Mouse (Mus musculus) urinary bladder, adult 2 months (tissue): Measurements from ENCODE around the gene Nubp1. TPM values are rescaled to one million over a fixed set of nuclear protein-coding genes. Genes with fewer than 3 reads are reported as not detected.
A peak's percentile ranks its signal among the peaks of the same experiment; 100 is the strongest.

ENCODE experiments used
- DNase-seq: peaks from one replicate; pipeline ENCODE4 v3.0.0; 2022; ENCODE audit warnings: low spot score
- polyA plus RNA-seq: library from polyadenylated mRNA; depleted of rRNA; stranded (reverse); fragments of >200 nt; gene quantifications from 2 replicates; pipeline ENCODE4 v1.2.3, GENCODE M21; 2012

Nubp1 gene
- polyA plus RNA-seq, 1 experiment: 31.7 TPM

GRCm38 (mm10) chr16:10417723-10418259 lies 6.0 kb downstream of the Nubp1 start:
- DNase-seq: no peak

- no peak for DNase-seq
These were observed 8.8 kb downstream of the Nubp1 start for GRCm38 (mm10) chr16:10420447-10421054.

DNA sequence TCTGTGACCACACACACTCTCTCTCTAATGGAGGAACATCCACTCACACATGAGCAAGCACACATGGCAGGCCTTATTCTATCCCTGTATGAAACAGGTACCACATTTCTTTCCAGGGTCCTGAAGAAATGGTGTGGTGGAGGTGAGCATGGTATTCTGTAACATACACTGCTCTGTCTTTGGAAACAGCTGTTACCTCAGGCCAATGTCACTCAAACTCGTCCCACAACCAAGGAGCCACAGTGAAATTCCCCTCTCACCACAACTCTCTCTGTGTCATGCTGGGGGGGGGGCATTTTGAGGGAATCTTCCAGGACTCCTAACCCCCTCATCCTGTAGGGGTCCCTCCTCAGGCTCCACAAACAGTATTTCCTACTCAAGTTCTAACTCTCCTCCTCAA lies 20.2 kb downstream of the Nubp1 start:
- DNase-seq: no peak

DNA sequence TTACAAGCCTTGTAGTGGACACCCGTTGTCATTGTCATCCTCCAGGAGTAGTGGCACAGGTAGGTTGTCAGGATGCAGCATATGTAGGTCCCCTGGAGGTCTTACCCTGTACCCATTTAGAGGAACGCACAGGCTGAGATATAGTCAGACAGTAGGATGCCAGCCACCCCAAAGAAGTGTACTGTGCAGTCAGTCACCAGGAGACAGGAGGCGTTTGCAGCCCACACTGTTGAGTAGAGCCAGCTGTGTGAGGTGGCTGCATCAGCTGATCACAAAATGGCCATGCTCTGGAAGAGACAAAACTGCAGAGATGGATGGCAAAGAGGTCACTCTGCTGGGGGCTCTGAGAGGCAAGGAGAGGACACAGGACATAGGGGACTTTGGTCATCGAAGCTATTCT lies 20.6 kb downstream of the Nubp1 start:
- no peak for DNase-seq

DNA sequence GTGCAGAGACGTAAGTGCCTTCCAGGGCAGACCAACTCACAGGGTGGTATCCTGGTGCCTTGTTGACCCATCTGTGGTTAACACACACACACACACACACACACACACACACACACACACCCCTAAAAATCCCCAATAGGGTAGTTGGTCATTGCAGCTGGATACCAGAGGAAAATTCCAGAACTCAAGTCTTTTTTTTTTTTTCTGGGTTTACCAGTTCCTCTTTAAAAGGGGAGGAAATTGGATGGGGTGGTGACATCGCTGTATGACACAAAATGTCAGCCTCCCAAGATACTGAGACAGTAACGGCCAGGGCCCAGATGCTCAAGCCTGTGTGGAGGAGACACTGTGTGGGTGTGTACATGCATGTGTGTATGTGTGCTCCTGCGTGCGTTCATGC lies 21.6 kb downstream of the Nubp1 start:
- no peak for DNase-seq

DNA sequence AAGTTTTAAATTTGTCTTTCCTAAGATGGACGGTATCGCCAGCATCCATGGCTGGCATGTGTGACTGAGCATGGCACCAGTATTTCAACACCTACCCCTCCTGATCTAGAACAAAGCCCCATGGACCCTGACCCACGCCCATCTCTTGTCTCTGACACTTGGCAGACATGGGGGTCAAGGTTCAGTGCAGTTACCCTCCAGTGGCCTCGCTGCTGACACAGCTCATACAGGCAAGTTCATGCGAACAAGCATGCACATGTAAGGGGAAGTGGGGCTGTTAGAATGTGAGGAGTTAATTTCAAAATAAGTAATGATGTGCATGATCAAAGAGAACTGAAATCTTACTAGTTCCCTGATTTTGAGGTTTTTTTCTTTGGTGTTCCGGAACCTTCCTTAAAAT lies 24.4 kb downstream of the Nubp1 start:
- no peak for DNase-seq

DNA sequence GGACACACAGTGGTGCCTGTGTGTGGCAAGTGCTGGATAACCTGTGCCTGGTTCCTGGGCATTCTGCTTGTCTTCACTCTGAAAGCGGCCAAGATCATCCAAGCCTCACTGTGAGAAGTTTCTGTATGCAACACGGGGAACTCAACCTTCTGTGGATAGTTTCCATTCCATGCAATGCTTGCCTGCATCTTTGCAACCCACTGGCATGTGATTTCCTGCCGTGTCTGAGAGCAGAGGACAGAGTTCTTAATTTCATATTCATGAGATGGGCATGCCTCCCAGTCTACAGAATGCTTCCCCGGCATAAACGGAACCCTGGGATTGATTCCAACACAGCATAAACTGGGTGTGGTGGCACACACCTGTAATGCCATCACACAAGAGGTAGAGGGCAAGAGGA lies 26.3 kb downstream of the Nubp1 start:
- DNase-seq: no peak

DNA sequence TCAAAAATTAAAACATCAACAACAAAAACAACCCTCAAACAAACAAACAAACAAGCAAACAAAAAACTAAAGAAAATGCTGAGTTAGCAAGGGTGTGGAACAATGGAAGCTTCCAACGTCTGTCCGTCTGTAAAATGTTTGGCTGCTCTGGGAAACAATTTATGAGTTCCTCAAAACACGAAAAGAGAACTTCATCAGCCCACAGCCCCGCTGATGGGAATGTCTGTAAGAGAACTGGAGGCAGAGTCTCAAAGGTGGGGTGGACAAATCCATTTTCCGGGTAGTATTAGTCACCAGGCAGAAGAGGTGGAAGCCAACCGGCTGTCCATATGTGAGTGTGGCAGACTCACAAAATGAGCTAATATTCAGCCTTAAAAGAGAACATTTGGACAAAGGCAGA lies 29.6 kb downstream of the Nubp1 start:
- no peak for DNase-seq

DNA sequence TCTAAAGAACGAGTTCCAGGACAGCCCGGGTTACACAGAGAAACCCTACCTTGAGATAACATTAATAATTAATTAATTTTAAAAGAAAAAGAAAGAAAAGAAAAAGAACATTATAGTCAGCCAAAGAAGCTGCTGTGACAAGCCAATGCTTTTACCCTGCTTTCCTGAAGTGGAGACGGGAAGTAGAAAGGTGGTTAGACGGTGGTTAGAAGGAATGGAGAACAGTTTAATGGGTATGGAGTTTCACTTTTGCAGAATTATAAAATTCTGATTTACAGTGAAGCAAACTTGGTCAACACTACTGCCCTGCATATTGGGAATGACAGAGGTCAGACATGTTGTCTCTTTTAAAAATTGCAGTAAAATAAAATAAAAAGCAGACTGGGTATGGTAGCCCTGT lies 30.0 kb downstream of the Nubp1 start:
- DNase-seq: no peak

GRCm38 (mm10) chr16:10443723-10444122 lies 32.0 kb downstream of the Nubp1 start:
- no peak for DNase-seq

GRCm38 (mm10) chr16:10446573-10447263 lies 35.0 kb downstream of the Nubp1 start:
- DNase-seq: no peak

DNA sequence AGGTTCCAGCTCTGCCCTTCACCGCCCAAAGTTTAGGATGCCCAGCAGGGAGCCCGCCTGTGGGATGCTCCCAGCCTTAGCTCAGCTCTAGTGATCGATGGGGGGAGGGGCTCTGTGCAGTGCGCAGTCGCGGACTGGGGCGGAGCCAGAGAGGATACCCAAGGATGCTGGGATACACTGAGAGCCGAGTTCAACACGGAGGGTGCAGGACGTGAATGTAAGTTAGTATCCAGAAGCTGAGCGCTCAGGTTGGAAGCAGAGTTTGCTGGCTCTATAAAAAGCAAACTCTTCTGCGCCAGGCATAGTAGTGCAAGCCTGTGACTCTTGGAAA lies 35.5 kb downstream of the Nubp1 start, which contains the start of gene Tvp23a:
Gene Tvp23a (minus strand): TSS at position 99 of the 331 bp plus-strand sequence.
- no peak for DNase-seq

GRCm38 (mm10) chr16:10447781-10448180 lies 36.0 kb downstream of the Nubp1 start:
- DNase-seq: no peak

- no peak for DNase-seq
These were observed 37.2 kb downstream of the Nubp1 start for GRCm38 (mm10) chr16:10448931-10449330.

DNA sequence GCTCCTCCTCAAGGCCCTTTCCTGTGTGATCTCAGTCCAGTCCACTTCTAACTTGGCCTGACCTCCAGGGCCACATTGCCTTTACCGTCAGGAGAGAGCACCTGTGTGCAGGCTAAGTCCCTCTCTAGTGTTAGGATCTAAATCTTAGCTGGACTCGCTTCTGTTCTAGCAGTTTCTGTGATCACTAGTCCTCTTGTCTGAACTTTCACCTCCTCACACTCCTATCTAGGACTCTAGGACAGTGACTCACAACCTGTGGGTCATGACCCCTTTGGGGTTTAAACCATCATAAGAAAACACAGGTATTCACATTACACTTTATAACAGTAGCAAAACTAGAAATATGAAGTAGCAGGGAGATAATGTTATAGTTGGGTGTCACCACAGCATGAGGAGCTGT lies 40.2 kb downstream of the Nubp1 start:
- DNase-seq: no peak

DNA sequence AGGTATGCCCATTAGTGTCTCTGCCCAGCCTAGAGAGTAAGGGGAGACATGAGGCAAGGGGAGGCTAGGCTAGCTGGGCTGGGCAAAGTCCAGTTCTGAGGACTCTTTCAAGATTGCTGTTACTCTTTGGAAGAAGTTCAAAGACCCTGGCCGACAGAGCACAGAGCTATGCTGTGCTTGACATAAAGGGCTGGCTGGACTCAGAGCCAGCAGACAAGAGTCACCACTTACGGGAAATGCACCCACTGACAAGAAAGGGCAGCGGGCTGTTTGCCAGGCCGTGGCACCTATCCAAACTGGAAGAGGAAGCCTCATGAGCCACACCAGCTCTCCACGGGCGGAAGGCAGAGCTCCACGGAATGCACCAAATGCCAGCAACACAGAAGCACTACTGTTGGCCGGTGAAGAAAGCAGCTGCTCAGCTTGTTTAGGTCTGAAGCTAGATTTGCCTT lies 40.7 kb downstream of the Nubp1 start:
- DNase-seq: peak; percentile 45

DNA sequence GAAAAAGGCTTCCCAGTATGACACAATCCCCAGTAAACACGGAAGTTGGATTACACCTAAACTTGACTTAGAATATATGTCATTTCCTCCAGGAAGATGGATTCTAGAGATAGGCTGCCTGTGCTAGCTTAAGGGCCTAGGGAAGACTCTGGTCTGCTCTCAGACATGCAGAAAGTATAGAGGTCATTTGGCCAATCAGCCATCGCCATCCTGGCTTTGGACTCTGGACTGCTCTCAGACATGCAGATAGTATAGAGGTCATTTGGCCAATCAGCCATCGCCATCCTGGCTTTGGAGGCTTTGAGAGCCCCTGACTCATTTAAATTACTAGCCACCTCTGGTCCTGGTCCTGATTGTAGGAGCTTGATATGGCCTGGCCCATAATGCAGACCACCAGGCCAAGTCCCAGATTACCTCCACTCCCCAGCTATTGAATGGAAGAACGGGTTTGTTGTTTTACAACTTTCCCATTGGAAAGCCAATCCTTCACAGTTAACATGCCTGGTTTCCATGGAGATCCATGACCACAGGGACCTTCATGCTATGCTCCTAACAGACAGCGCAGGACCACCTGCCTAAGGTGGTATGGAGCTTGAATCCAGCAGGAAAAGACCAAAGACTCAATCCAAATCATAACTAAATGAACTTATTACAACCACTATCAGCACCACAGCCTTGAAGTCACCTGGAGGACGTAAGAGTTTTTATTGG lies 42.3 kb downstream of the Nubp1 start:
- no peak for DNase-seq

GRCm38 (mm10) chr16:10454583-10454974 lies 42.8 kb downstream of the Nubp1 start:
- DNase-seq: no peak

DNA sequence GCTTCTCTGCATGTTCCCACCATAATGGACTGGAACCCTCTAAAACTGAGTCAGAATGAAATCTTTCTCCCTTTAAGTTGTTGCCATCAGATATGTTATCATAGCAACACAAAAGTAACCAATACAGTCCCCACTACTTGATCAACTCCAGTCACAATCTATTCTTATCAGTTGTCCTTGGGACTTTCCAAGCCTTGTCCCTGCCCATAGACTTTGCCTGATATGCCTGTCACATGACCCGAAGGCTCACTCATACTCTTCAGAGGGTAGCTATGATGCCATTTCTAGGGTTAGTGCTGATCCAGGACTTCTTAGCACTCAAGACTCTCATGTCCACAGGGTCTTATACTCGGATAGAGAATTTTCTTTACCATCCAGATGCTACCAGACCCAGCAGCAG lies 48.4 kb downstream of the Nubp1 start:
- DNase-seq: no peak

GRCm38 (mm10) chr16:10461178-10461577 lies 49.4 kb downstream of the Nubp1 start:
- DNase-seq: no peak

DNA sequence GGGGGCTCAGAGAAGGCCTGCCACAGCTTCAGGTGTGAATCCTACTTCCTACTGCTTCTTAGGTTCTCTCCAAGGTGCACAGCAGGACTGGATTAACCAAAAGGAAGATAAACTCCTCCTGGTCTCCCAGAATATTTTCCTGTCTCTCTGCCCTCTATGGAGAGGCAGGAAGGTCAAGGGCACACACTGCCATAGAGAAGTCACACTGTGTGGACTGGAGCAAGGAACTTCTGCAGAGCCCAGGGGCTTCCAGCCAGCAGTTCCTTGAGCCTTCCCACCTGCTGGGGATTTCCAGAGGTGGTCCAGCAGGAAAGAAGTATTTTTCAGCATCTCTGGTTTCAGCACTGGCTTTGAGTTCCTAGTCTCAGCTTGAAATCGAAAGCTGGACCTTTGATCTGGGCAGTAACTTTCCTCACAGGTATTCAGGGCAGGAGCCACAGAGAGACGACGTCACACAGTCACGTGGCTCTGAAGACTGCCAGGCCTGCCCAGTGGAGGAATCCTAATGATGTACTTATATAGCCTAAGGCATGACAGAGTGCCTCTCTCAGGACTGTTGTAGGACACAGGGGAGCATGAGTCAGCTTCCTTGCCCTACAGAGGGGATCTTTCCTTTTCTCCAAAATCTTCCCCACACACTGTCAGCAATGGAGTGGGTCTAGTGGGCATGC lies 53.4 kb downstream of the Nubp1 start:
- no peak for DNase-seq

DNA sequence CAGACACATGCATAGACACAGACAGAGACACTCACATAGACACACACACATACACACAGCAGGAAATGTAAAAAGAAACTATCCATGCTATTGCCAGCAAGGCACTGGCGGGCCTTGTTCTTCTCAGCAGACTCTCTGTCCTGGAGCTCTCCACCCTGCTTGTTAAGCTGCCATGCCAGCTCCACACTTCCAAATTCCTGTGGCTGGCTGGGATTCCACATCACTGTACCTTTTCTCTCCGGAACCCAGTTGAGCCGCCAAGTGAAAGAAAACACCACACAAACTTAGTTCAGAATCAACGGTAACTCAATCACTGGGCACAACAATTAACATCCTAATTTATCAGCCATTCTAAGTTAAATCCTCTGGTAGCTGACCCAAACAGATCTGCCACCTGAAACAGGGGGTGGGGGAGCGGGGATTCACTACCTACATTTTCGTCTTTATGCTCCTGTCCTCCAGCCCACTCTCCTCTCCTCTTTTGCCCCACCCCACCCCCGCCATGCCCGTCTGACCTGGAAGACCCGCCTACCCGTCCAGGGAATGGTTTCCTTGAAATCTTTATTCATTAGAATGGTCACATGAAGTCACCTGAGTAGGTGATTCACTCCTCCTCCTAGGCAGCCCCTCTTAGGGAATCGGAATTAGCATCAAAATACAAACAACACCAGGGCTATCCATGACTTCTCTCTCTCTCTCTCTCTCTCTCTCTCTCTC lies 55.8 kb downstream of the Nubp1 start:
- no peak for DNase-seq
